Mouse (Mus musculus) hindbrain, embryonic 15.5 days (tissue): Measurements from ENCODE around the gene Csdc2. TPM values are rescaled to one million over a fixed set of nuclear protein-coding genes. Genes with fewer than 3 reads are reported as not detected.

Experiments
- ATAC-seq: fragments of 200-750 bp; cut with Nextera tagmentation; 2 replicates; pipeline ENCODE4 v1.8.0; 2017; ENCODE audit warnings: low read depth, moderate number of reproducible peaks, moderate TSS enrichment; ENCODE audit not compliant: low FRiP score
- H3K27ac ChIP-seq: fragments of 300-500 bp; sonication (generic); replicated peaks from 2 replicates; pipeline ENCODE4 v1.5.1; 2015; ENCODE audit warnings: mild to moderate bottlenecking, inconsistent platforms
- H3K27me3 ChIP-seq: fragments of 300-500 bp; sonication (generic); 2 replicates; pipeline ENCODE4 v1.6.1; 2015; ENCODE audit warnings: control low read depth, inconsistent platforms
- H3K36me3 ChIP-seq: fragments of 300-500 bp; sonication (generic); 2 replicates; pipeline ENCODE4 v1.6.1; 2015; ENCODE audit warnings: control low read depth, inconsistent platforms
- H3K4me1 ChIP-seq: fragments of 300-500 bp; sonication (generic); replicated peaks from 2 replicates; pipeline ENCODE4 v1.6.1; 2015; ENCODE audit warnings: control low read depth, inconsistent platforms
- H3K4me2 ChIP-seq: fragments of 300-500 bp; sonication (generic); 2 replicates; pipeline ENCODE4 v1.6.1; 2015; ENCODE audit warnings: moderate library complexity, mild to moderate bottlenecking, inconsistent platforms
- H3K4me3 ChIP-seq: fragments of 300-500 bp; sonication (generic); 2 replicates; pipeline ENCODE4 v1.5.1; 2015; ENCODE audit warnings: mild to moderate bottlenecking, inconsistent platforms
- H3K9ac ChIP-seq: fragments of 300-500 bp; sonication (generic); 2 replicates; pipeline ENCODE4 v1.6.1; 2015; ENCODE audit warnings: inconsistent platforms
- H3K9me3 ChIP-seq: fragments of 300-500 bp; sonication (generic); 2 replicates; pipeline ENCODE4 v1.6.1; 2016; ENCODE audit warnings: control low read depth, inconsistent platforms
- WGBS: fragments of 180-500 bp; shearing (Covaris S2); methylation state at CpG from one replicate; pipeline ENCODE4 v1.1.7; 2015; 5-methylcytosine and 5-hydroxymethylcytosine counted together
- polyA plus RNA-seq: library from polyadenylated mRNA; unstranded; fragments of >200 nt; fragmentation: Nextera tagmentation; extraction: Ambion mirVana; gene quantifications from 2 replicates; pipeline ENCODE4 v1.2.1, GENCODE M21; 2015

Csdc2 gene
- polyA plus RNA-seq, 1 experiment from 2014 or later, result 253 TPM

- Histone ChIP-seq H3K27ac (peak overlapping the region; percentile 86), H3K27me3 (no peaks in the 10 kb centered on the region), H3K4me2 (no peak overlapping the region), H3K4me1 (peaks cover 33% of the 10 kb centered on the region), H3K9me3 (no peaks in the 10 kb centered on the region), H3K9ac (no peak overlapping the region), H3K36me3 (no peaks in the 10 kb centered on the region), H3K4me3 (no peak overlapping the region)
- WGBS, result 38% methylated on average over 4 of the region's 4 CpGs
- ATAC-seq, result no peak
Measured at GRCm38 (mm10) chr15:81927741-81928140, 8.8 kb upstream of the Csdc2 start.

GRCm38 (mm10) chr15:81928277-81928676, 8.3 kb upstream of the Csdc2 start:
- H3K27ac ChIP-seq, result peak overlapping the region; percentile 86
- whole genome bisulfite sequencing, result 43% methylated on average over 11 of the region's 11 CpGs
- H3K4me2 ChIP-seq, result no peak overlapping the region
- no peak overlapping the region for H3K4me3 ChIP-seq
- H3K9ac ChIP-seq, result no peak overlapping the region
- H3K27me3 ChIP-seq, result no peaks in the 10 kb centered on the region
- H3K9me3 ChIP-seq, result no peaks in the 10 kb centered on the region
- peaks cover 36% of the 10 kb centered on the region for H3K4me1 ChIP-seq
- no peak for ATAC-seq
- H3K36me3 ChIP-seq, result no peaks in the 10 kb centered on the region

GRCm38 (mm10) chr15:81932951-81933470, 3.5 kb upstream of the Csdc2 start:
- no peak for ATAC-seq
- H3K9me3 ChIP-seq, result no peaks in the 10 kb centered on the region
- H3K27me3 ChIP-seq, result no peaks in the 10 kb centered on the region
- H3K36me3 ChIP-seq, result no peaks in the 10 kb centered on the region
- WGBS, result 30% methylated on average over 12 of the region's 12 CpGs
- peaks cover 23% of the 10 kb centered on the region for H3K4me1 ChIP-seq
- H3K9ac ChIP-seq, result no peak overlapping the region
- no peak overlapping the region for H3K4me3 ChIP-seq
- no peak overlapping the region for H3K4me2 ChIP-seq
- no peak overlapping the region for H3K27ac ChIP-seq

GRCm38 (mm10) chr15:81933986-81934385, 2.6 kb upstream of the Csdc2 start:
- Histone ChIP-seq H3K4me3 (no peak overlapping the region), H3K27me3 (no peaks in the 10 kb centered on the region), H3K9ac (no peak overlapping the region), H3K36me3 (no peaks in the 10 kb centered on the region), H3K27ac (no peak overlapping the region), H3K9me3 (no peaks in the 10 kb centered on the region), H3K4me1 (peaks cover 33% of the 10 kb centered on the region), H3K4me2 (no peak overlapping the region)
- ATAC-seq, result no peak
- WGBS, result 90% methylated on average over 1 of the region's 1 CpGs

GRCm38 (mm10) chr15:81935869-81936637, 506 bp upstream of the Csdc2 start:
- Histone ChIP-seq H3K27ac (peak overlapping the region; percentile 92), H3K4me2 (peak overlapping the region; percentile 72), H3K9me3 (no peaks in the 10 kb centered on the region), H3K36me3 (no peaks in the 10 kb centered on the region), H3K9ac (peak overlapping the region; percentile 76), H3K27me3 (no peaks in the 10 kb centered on the region), H3K4me1 (peaks cover 38% of the 10 kb centered on the region), H3K4me3 (peak overlapping the region; percentile 60)
- ATAC-seq, result peak; percentile 20; the same call in 1 of the 2 replicates
- WGBS, result 55% methylated on average over 7 of the region's 7 CpGs

GRCm38 (mm10) chr15:81937098-81937972, 776 bp downstream of the Csdc2 start:
- ATAC-seq, result peak; percentile 43
- Histone ChIP-seq H3K9me3 (no peaks in the 10 kb centered on the region), H3K27me3 (no peaks in the 10 kb centered on the region), H3K4me2 (peak overlapping the region; percentile 72), H3K36me3 (no peaks in the 10 kb centered on the region), H3K9ac (peak overlapping the region; percentile 76), H3K4me3 (peak overlapping the region; percentile 60), H3K27ac (peak overlapping the region; percentile 92), H3K4me1 (peaks cover 38% of the 10 kb centered on the region)
- 3% methylated on average over 17 of the region's 19 CpGs for WGBS

- Histone ChIP-seq H3K9me3 (no peaks in the 10 kb centered on the region), H3K27ac (peak overlapping the region; percentile 92), H3K36me3 (no peaks in the 10 kb centered on the region), H3K4me2 (peak overlapping the region; percentile 72), H3K4me1 (peaks cover 35% of the 10 kb centered on the region), H3K4me3 (peak overlapping the region; percentile 60), H3K9ac (peak overlapping the region; percentile 76), H3K27me3 (no peaks in the 10 kb centered on the region)
- 28% methylated on average over 2 of the region's 2 CpGs for WGBS
- peak; percentile 20; the same call in 1 of the 2 replicates for ATAC-seq
Measured at GRCm38 (mm10) chr15:81938246-81938645, 1.7 kb downstream of the Csdc2 start.

GRCm38 (mm10) chr15:81939157-81939715, 2.7 kb downstream of the Csdc2 start:
- whole genome bisulfite sequencing, result 92% methylated on average over 10 of the region's 10 CpGs
- no peaks in the 10 kb centered on the region for H3K36me3 ChIP-seq
- no peak overlapping the region for H3K9ac ChIP-seq
- H3K4me2 ChIP-seq, result peak overlapping the region; percentile 72
- H3K27me3 ChIP-seq, result no peaks in the 10 kb centered on the region
- H3K4me3 ChIP-seq, result 0 out of 2 replicates have a peak overlapping the region, but pooled peaks have one; percentile 60
- H3K27ac ChIP-seq, result no peak overlapping the region
- no peak for ATAC-seq
- H3K9me3 ChIP-seq, result no peaks in the 10 kb centered on the region
- H3K4me1 ChIP-seq, result peaks cover 37% of the 10 kb centered on the region

- Histone ChIP-seq H3K4me2 (no peak overlapping the region), H3K4me3 (no peak overlapping the region), H3K27ac (no peak overlapping the region), H3K36me3 (no peaks in the 10 kb centered on the region), H3K27me3 (no peaks in the 10 kb centered on the region), H3K9ac (no peak overlapping the region), H3K9me3 (no peaks in the 10 kb centered on the region), H3K4me1 (peaks cover 37% of the 10 kb centered on the region)
- 91% methylated on average over 4 of the region's 4 CpGs for WGBS
- no peak for ATAC-seq
Measured at GRCm38 (mm10) chr15:81939774-81940173, 3.2 kb downstream of the Csdc2 start.

GRCm38 (mm10) chr15:81940219-81940618, 3.7 kb downstream of the Csdc2 start:
- no peak for ATAC-seq
- Histone ChIP-seq H3K36me3 (no peaks in the 10 kb centered on the region), H3K27ac (no peak overlapping the region), H3K4me1 (peaks cover 37% of the 10 kb centered on the region), H3K9ac (no peak overlapping the region), H3K9me3 (no peaks in the 10 kb centered on the region), H3K4me3 (no peak overlapping the region), H3K4me2 (no peak overlapping the region), H3K27me3 (no peaks in the 10 kb centered on the region)
- 93% methylated on average over 5 of the region's 5 CpGs for WGBS

- Histone ChIP-seq H3K36me3 (no peaks in the 10 kb centered on the region), H3K9ac (no peak overlapping the region), H3K4me1 (peaks cover 34% of the 10 kb centered on the region), H3K9me3 (no peaks in the 10 kb centered on the region), H3K4me2 (no peak overlapping the region), H3K27ac (no peak overlapping the region), H3K4me3 (no peak overlapping the region), H3K27me3 (no peaks in the 10 kb centered on the region)
- WGBS, result 96% methylated on average over 2 of the region's 2 CpGs
- no peak for ATAC-seq
Measured at GRCm38 (mm10) chr15:81941010-81941409, 4.5 kb downstream of the Csdc2 start.
